ENCODE assay signal across 8 mouse cellular contexts in the genomic region with DNA sequence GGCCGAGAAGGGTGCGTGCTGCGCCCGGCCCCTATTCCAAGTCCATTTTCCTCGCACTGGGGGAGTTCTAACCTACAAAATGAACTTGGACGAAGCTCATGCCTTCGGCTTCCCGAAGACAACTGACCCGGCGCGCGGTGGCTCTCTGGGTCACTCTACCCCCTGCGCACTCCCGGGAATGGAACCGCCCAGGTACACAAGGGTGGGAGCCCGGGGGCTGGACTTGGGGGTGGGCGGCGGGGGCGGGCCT. TPM values are rescaled to one million over a fixed set of nuclear protein-coding genes. Genes with fewer than 3 reads are reported as not detected.
DNase-seq lines count a peak whose midpoint lies in the region; ATAC-seq and TF ChIP-seq lines count a peak whose summit lies in the region.

A gene (minus strand): TSS at position 214 of the 250 bp plus-strand sequence.

- H3K36me3 ChIP-seq in heart, embryonic 11.5 days (ENCODE audit: control insufficient read depth, insufficient read depth, low read length), result no peaks in the 10 kb centered on the region
- peaks cover 40% of the 10 kb centered on the region for H3K36me3 ChIP-seq in E14TG2a.4 (ENCODE audit: insufficient read depth, low read length)
- H3K36me3 ChIP-seq in embryonic facial prominence, embryonic 15.5 days, result no peaks in the 10 kb centered on the region
- peaks cover 4% of the 10 kb centered on the region; the same call in 1 of the 2 replicates for H3K36me3 ChIP-seq in limb, embryonic 13.5 days
- H3K36me3 ChIP-seq in neural tube, embryonic 13.5 days, result no peaks in the 10 kb centered on the region

- peak within 1 kb of the TSS; percentile 67 for H3K9ac ChIP-seq in heart, embryonic 11.5 days (ENCODE audit: low read depth, low read length)
- H3K9ac ChIP-seq in embryonic facial prominence, embryonic 15.5 days, result peak within 1 kb of the TSS; percentile 31
- H3K9ac ChIP-seq in limb, embryonic 13.5 days, result peak within 1 kb of the TSS; percentile 64
- H3K9ac ChIP-seq in neural tube, embryonic 13.5 days, result peak within 1 kb of the TSS; percentile 42

- peak within 1 kb of the TSS; percentile 70 for H3K4me2 ChIP-seq in heart, embryonic 11.5 days
- H3K4me2 ChIP-seq in embryonic facial prominence, embryonic 15.5 days (replicated peaks), result peak within 1 kb of the TSS; percentile 54
- H3K4me2 ChIP-seq in limb, embryonic 13.5 days (replicated peaks), result peak within 1 kb of the TSS; percentile 76
- H3K4me2 ChIP-seq in neural tube, embryonic 13.5 days, result peak within 1 kb of the TSS; percentile 58

- no peak for DNase-seq in heart, postnatal 25 days (ENCODE audit: low spot score)
- no peak for DNase-seq in gastrocnemius, postnatal 14 days
- DNase-seq in right cerebral cortex, postnatal 36 days (ENCODE audit: low spot score in 2 of 2), result no peak

- H3K27ac ChIP-seq in heart, embryonic 11.5 days (ENCODE audit: low read depth, low read length), result no peak within 1 kb of the TSS
- H3K27ac ChIP-seq in embryonic facial prominence, embryonic 15.5 days (replicated peaks), result peak within 1 kb of the TSS; percentile 78
- H3K27ac ChIP-seq in limb, embryonic 13.5 days, result no peak within 1 kb of the TSS; the same call in 1 of the 2 replicates
- H3K27ac ChIP-seq in neural tube, embryonic 13.5 days (replicated peaks), result no peak within 1 kb of the TSS

- H3K9me3 ChIP-seq in heart, embryonic 11.5 days (replicated peaks; ENCODE audit: control insufficient read depth, low read length), result no peaks in the 10 kb centered on the region
- H3K9me3 ChIP-seq in E14TG2a.4 (ENCODE audit: low read length), result no peaks in the 10 kb centered on the region
- H3K9me3 ChIP-seq in embryonic facial prominence, embryonic 15.5 days (replicated peaks), result no peaks in the 10 kb centered on the region
- no peaks in the 10 kb centered on the region for H3K9me3 ChIP-seq in limb, embryonic 13.5 days
- no peaks in the 10 kb centered on the region for H3K9me3 ChIP-seq in neural tube, embryonic 13.5 days

- TF ChIP-seq CTCF in E14TG2a.4 (conservative IDR thresholded peaks at IDR 0.05; ENCODE audit: low read length), result no peak

- peaks cover 5% of the 10 kb centered on the region; the same call in 1 of the 2 replicates for H3K4me1 ChIP-seq in heart, embryonic 11.5 days (ENCODE audit: control insufficient read depth, insufficient read depth, low read length)
- peaks cover 37% of the 10 kb centered on the region for H3K4me1 ChIP-seq in E14TG2a.4 (replicated peaks; ENCODE audit: low read depth, low read length)
- H3K4me1 ChIP-seq in embryonic facial prominence, embryonic 15.5 days, result peaks cover 6% of the 10 kb centered on the region
- peaks cover 18% of the 10 kb centered on the region for H3K4me1 ChIP-seq in limb, embryonic 13.5 days
- H3K4me1 ChIP-seq in neural tube, embryonic 13.5 days (replicated peaks), result peaks cover 10% of the 10 kb centered on the region

- intact Hi-C loops in heart, postnatal 25 days (cut with DNase I), result loop anchor here (5.0 kb wide), 2 partner anchors 79 to 246 kb away; a partner anchor contains a TSS
- intact Hi-C loops in gastrocnemius, postnatal 14 days (cut with DNase I; ENCODE audit: low total_unique reads), result loop anchor here (10.0 kb wide), 1 partner anchor 98 kb away; no protein-coding TSS in a partner anchor

- no peak for ATAC-seq in heart, embryonic 11.5 days (replicated peaks; ENCODE audit: insufficient number of reproducible peaks, low FRiP score, low TSS enrichment)
- ATAC-seq in embryonic facial prominence, embryonic 15.5 days (ENCODE audit: insufficient number of reproducible peaks, low FRiP score, low TSS enrichment, low read depth), result no peak
- ATAC-seq in limb, embryonic 13.5 days (ENCODE audit: low FRiP score, low read depth), result 0 out of 2 replicates have a peak, but pooled peaks have one; percentile 31
- peak; percentile 23; the same call in 1 of the 2 replicates for ATAC-seq in neural tube, embryonic 13.5 days (ENCODE audit: low read depth)

- WGBS in heart, embryonic 11.5 days (ENCODE audit: insufficient replicate concordance), result 0% methylated on average over 19 of the region's 19 CpGs
- WGBS in embryonic facial prominence, embryonic 15.5 days, result 0% methylated on average over 19 of the region's 19 CpGs
- WGBS in limb, embryonic 13.5 days, result under 1% methylated on average over 19 of the region's 19 CpGs
- 1% methylated on average over 19 of the region's 19 CpGs for WGBS in neural tube, embryonic 13.5 days

- peaks cover 18% of the 10 kb centered on the region for H3K27me3 ChIP-seq in heart, embryonic 11.5 days (ENCODE audit: control insufficient read depth, insufficient read depth, low read length)
- peaks cover 9% of the 10 kb centered on the region for H3K27me3 ChIP-seq in E14TG2a.4 (ENCODE audit: insufficient read depth, low read length)
- peaks cover 22% of the 10 kb centered on the region for H3K27me3 ChIP-seq in embryonic facial prominence, embryonic 15.5 days
- H3K27me3 ChIP-seq in limb, embryonic 13.5 days, result peaks cover 23% of the 10 kb centered on the region
- peaks cover 24% of the 10 kb centered on the region for H3K27me3 ChIP-seq in neural tube, embryonic 13.5 days

- peak within 1 kb of the TSS; percentile 50 for H3K4me3 ChIP-seq in heart, embryonic 11.5 days (ENCODE audit: low read depth, low read length)
- H3K4me3 ChIP-seq in E14TG2a.4 (replicated peaks; ENCODE audit: low read length), result peak within 1 kb of the TSS; percentile 92
- peak within 1 kb of the TSS; percentile 51 for H3K4me3 ChIP-seq in embryonic facial prominence, embryonic 15.5 days (replicated peaks)
- peak within 1 kb of the TSS; percentile 52 for H3K4me3 ChIP-seq in limb, embryonic 13.5 days
- peak within 1 kb of the TSS; percentile 33 for H3K4me3 ChIP-seq in neural tube, embryonic 13.5 days

RNA-seq across cellular contexts. Expression of the gene that starts here (rescaled TPM):
- polyA plus RNA-seq in heart, embryonic 11.5 days (2014; fragmentation: Nextera tagmentation; extraction: Ambion mirVana), result 11.6 and 14.4 TPM in 2 replicates
- total RNA-seq in heart, postnatal 25 days (2021), result 1 to 10 TPM; 4.3 to 5.6 TPM
- polyA plus RNA-seq in embryonic facial prominence, embryonic 15.5 days (2015; fragmentation: Nextera tagmentation; extraction: Ambion mirVana), result 40.8 and 47.2 TPM in 2 replicates
- 25.4 and 25.9 TPM in 2 replicates for polyA plus RNA-seq in limb, embryonic 13.5 days (2015; fragmentation: Nextera tagmentation; extraction: Ambion mirVana)
- 17.0 and 17.6 TPM in 2 replicates for polyA plus RNA-seq in neural tube, embryonic 13.5 days (2015; fragmentation: Nextera tagmentation; extraction: Ambion mirVana)
- under 1 TPM; 0.35 to 0.47 TPM for total RNA-seq in gastrocnemius, postnatal 14 days (2021)

Comparison
In these comparisons a context has a peak if more than half of its experiments do, and no peak if none do; other contexts are left out.
1. ATAC-seq: peak in limb, embryonic 13.5 days (single experiment) and neural tube, embryonic 13.5 days (single experiment); none in heart, embryonic 11.5 days (single experiment) and embryonic facial prominence, embryonic 15.5 days (single experiment).
2. H3K4me3 ChIP-seq: peak in every context shown above with its lines; median percentile 92 in E14TG2a.4; 52 in limb, embryonic 13.5 days; 51 in embryonic facial prominence, embryonic 15.5 days; 50 in heart, embryonic 11.5 days; 33 in neural tube, embryonic 13.5 days.
3. Peak in every context shown above with its lines, with median percentiles within 50 percentile points of each other: H3K4me2 ChIP-seq and H3K9ac ChIP-seq.